Mouse (Mus musculus) ES-E14 (cell line): ENCODE results near the gene Rabggtb. TPM values are rescaled to one million over a fixed set of nuclear protein-coding genes. Genes with fewer than 3 reads are reported as not detected.

ENCODE experiments used
- DNase-seq: peaks from one replicate; pipeline ENCODE4 v3.0.0-alpha.2; 2013; ENCODE audit warnings: low read depth, low spot score
- H3K27ac ChIP-seq: 2 replicates; pipeline ENCODE4 v1.5.1; 2012; ENCODE audit warnings: low read depth, mild to moderate bottlenecking, low read length, moderate library complexity, mixed read lengths; ENCODE audit not compliant: poor library complexity, insufficient read depth, severe bottlenecking
- H3K36me3 ChIP-seq: 2 replicates; pipeline ENCODE4 v1.6.1; 2012; ENCODE audit warnings: mild to moderate bottlenecking, low read length, moderate library complexity, mixed read lengths; ENCODE audit not compliant: control insufficient read depth, poor library complexity, insufficient read depth, severe bottlenecking
- H3K4me1 ChIP-seq, 2 experiments: fragments of 150-350 bp in 1 of 2; sonication (generic) in 1 of 2; 2 replicates each; pipeline ENCODE4 v1.6.1; 2012; ENCODE audit warnings: low read length in 2 of 2, mild to moderate bottlenecking in 1 of 2, mixed read lengths in 1 of 2; ENCODE audit not compliant: control insufficient read depth in 2 of 2, insufficient read depth in 2 of 2, poor library complexity in 1 of 2
- H3K4me3 ChIP-seq, 2 experiments: fragments of 150-350 bp in 1 of 2; sonication (generic) in 1 of 2; 2 replicates each; pipeline ENCODE4 v1.5.1; 2012; ENCODE audit warnings: low read length in 2 of 2, low read depth in 1 of 2, mild to moderate bottlenecking in 1 of 2, mixed read lengths in 1 of 2; ENCODE audit not compliant: insufficient read depth in 1 of 2, poor library complexity in 1 of 2, severe bottlenecking in 1 of 2
- H3K9ac ChIP-seq: 2 replicates; pipeline ENCODE4 v1.6.1; 2012; ENCODE audit warnings: low read depth, mild to moderate bottlenecking, low read length, mixed read lengths; ENCODE audit not compliant: poor library complexity, insufficient read depth, severe bottlenecking
- H3K9me3 ChIP-seq: fragments of 150-350 bp; sonication (generic); 2 replicates; pipeline ENCODE4 v1.6.1; 2012; ENCODE audit warnings: low read depth, mild to moderate bottlenecking, low read length; ENCODE audit not compliant: control insufficient read depth, insufficient read depth
- CHD2 ChIP-seq: IDR thresholded peaks from 2 replicates; pipeline ENCODE4 v1.6.1; 2014; ENCODE audit warnings: mild to moderate bottlenecking, low read depth, low read length, inconsistent platforms
- HCFC1 ChIP-seq: IDR thresholded peaks from 2 replicates; pipeline ENCODE4 v1.6.1; 2012; ENCODE audit warnings: low read length, inconsistent platforms, borderline replicate concordance; ENCODE audit not compliant: insufficient read depth
- MAFK ChIP-seq: IDR thresholded peaks from 2 replicates; pipeline ENCODE4 v1.6.1; 2014; ENCODE audit warnings: mild to moderate bottlenecking, low read depth, low read length, inconsistent platforms; ENCODE audit not compliant: insufficient read depth
- ZC3H11A ChIP-seq: IDR thresholded peaks from 2 replicates; pipeline ENCODE4 v1.6.1; 2012; ENCODE audit warnings: low read depth, mild to moderate bottlenecking, inconsistent platforms, low read length, borderline replicate concordance
- ZNF384 ChIP-seq: IDR thresholded peaks from 2 replicates; pipeline ENCODE4 v1.6.1; 2012; ENCODE audit warnings: low read depth, low read length, inconsistent platforms
- in situ Hi-C, 2 experiments: fragments of 600-800 bp; cut with MboI; formaldehyde crosslinking; loops; one replicate each; pipeline ENCODE4 v1.15.1; 2025; ENCODE audit warnings: low sequenced_read_pairs in 2 of 2, inconsistent platforms in 1 of 2; ENCODE audit not compliant: unreplicated experiment in 2 of 2
- total RNA-seq: library from RNA; depleted of rRNA; stranded (reverse); fragments of 300-350 nt; gene quantifications from 2 replicates; pipeline ENCODE4 v1.2.3, GENCODE M21; 2012

Rabggtb gene
- total RNA-seq, 1 experiment = 243 TPM

GRCm38 (mm10) chr3:153906136-153906871 is 6.5 kb downstream of the Rabggtb start, which contains the start of gene Msh4:
TSS of gene Msh4 (minus strand) at chr3:153906138.
- peak within 1 kb of the TSS; percentile 41 for H3K27ac ChIP-seq
- no peaks in the 10 kb centered on the region for H3K9me3 ChIP-seq
- peak within 1 kb of the TSS; percentile 81 for H3K9ac ChIP-seq
- peak within 1 kb of the TSS; percentile 2 to 62; a peak in 3 of 4 replicates for H3K4me3 ChIP-seq
- peak; percentile 51 for DNase-seq
- TF ChIP-seq ZC3H11A (no peak), CHD2 (peak; percentile 84), MAFK (no peak)
- in situ Hi-C loops = no loop called here
- H3K4me1 ChIP-seq = no peaks in the 10 kb centered on the region
- peaks cover 38% of the 10 kb centered on the region for H3K36me3 ChIP-seq

- H3K9ac ChIP-seq = peak overlapping the region; percentile 81
These were observed 7.3 kb downstream of the Rabggtb start for GRCm38 (mm10) chr3:153905251-153906135.

DNA sequence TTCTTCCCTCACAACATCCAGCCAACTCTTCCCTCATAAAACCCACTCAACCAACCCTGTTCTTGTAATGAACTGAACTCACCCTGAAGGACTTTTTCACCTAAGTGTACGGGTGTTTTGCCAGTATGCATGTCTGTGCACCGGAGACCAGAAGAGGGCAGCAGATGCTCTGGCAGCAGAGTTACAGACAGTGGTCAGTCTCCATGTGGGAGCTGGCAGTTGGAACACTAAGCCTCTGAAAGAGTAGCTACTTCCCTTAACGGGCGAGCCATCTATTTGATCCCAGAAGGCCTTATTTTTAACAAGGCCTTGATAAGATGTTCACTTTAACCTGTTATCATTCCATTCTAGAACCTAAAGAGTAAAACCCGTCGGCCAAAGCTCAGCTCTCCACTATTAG is 8.2 kb downstream of the Rabggtb start:
- no peak overlapping the region; the same call in 1 of the 2 replicates for H3K27ac ChIP-seq
- H3K9me3 ChIP-seq = no peaks in the 10 kb centered on the region
- H3K9ac ChIP-seq = peak overlapping the region; percentile 81; the same call in 1 of the 2 replicates
- H3K4me1 ChIP-seq = no peaks in the 10 kb centered on the region
- in situ Hi-C loops = no loop called here
- H3K4me3 ChIP-seq = peak overlapping the region in 1 of 2 experiments; percentile 62; a peak in 1 of 4 replicates
- TF ChIP-seq HCFC1 = no peak
- DNase-seq = peak; percentile 58
- peaks cover 21% of the 10 kb centered on the region for H3K36me3 ChIP-seq

More at GRCm38 (mm10) chr3:153905251-153906135, 7.3 kb downstream of the Rabggtb start:
- Histone ChIP-seq H3K27ac (peak overlapping the region; percentile 41), H3K36me3 (peaks cover 30% of the 10 kb centered on the region), H3K4me1 (no peaks in the 10 kb centered on the region), H3K4me3 (peak overlapping the region; percentile 2 to 62; a peak in 3 of 4 replicates), H3K9me3 (no peaks in the 10 kb centered on the region)
- DNase-seq = peak; percentile 95
- TF ChIP-seq MAFK (no peak), CHD2 (no peak), ZC3H11A (no peak), HCFC1 (no peak), ZNF384 (no peak)
- in situ Hi-C loops = no loop called here

GRCm38 (mm10) chr3:153902595-153902994 is 10.2 kb downstream of the Rabggtb start:
- H3K36me3 ChIP-seq = peaks cover 7% of the 10 kb centered on the region
- no peak overlapping the region for H3K27ac ChIP-seq
- TF ChIP-seq ZC3H11A (no peak), HCFC1 (no peak), CHD2 (no peak), ZNF384 (no peak), MAFK (no peak)
- H3K4me3 ChIP-seq = no peak overlapping the region
- no peaks in the 10 kb centered on the region for H3K4me1 ChIP-seq
- H3K9me3 ChIP-seq = no peaks in the 10 kb centered on the region
- in situ Hi-C loops = no loop called here
- no peak for DNase-seq
- H3K9ac ChIP-seq = no peak overlapping the region
